Mouse (Mus musculus) embryonic fibroblast, embryonic 13.5 days (primary cell): ENCODE data around the gene Cacna1a. TPM values are rescaled to one million over a fixed set of nuclear protein-coding genes. Genes with fewer than 3 reads are reported as not detected.

Source experiments
- H3K27ac ChIP-seq: 2 replicates; pipeline ENCODE4 v1.5.1; 2012; ENCODE audit warnings: low read length, control low read depth, inconsistent platforms; ENCODE audit not compliant: insufficient read depth
- H3K4me1 ChIP-seq: 2 replicates; pipeline ENCODE4 v1.6.1; 2011; ENCODE audit warnings: low read length; ENCODE audit not compliant: control insufficient read depth, insufficient read depth
- H3K4me3 ChIP-seq: 2 replicates; pipeline ENCODE4 v1.5.1; 2011; ENCODE audit warnings: mild to moderate bottlenecking, control low read depth, low read length; ENCODE audit not compliant: insufficient read depth
- CTCF ChIP-seq: IDR thresholded peaks from 2 replicates; pipeline ENCODE4 v1.5.1; 2011; ENCODE audit warnings: mild to moderate bottlenecking, control low read depth, low read length, moderate library complexity, borderline replicate concordance; ENCODE audit not compliant: insufficient read depth
- POLR2A ChIP-seq: IDR thresholded peaks from 2 replicates; pipeline ENCODE4 v1.6.1; 2011; ENCODE audit warnings: low read depth, mild to moderate bottlenecking, control low read depth, low read length, moderate library complexity
- polyA plus RNA-seq: library from polyadenylated mRNA; stranded (reverse); fragments of >200 nt; gene quantifications from 2 replicates; pipeline ENCODE4 v1.2.4, GENCODE M21; 2011; ENCODE audit warnings: low read depth; ENCODE audit not compliant: missing spikeins, insufficient read length

Gene Cacna1a
- polyA plus RNA-seq, 1 experiment, result 7.2 TPM

GRCm38 (mm10) chr8:84629586-84629985 lies 241.3 kb downstream of the Cacna1a start:
- Histone ChIP-seq H3K4me1 (no peaks in the 10 kb centered on the region), H3K4me3 (no peak overlapping the region), H3K27ac (no peak overlapping the region)
- TF ChIP-seq POLR2A, result no peak
- TF ChIP-seq CTCF, result no peak

DNA sequence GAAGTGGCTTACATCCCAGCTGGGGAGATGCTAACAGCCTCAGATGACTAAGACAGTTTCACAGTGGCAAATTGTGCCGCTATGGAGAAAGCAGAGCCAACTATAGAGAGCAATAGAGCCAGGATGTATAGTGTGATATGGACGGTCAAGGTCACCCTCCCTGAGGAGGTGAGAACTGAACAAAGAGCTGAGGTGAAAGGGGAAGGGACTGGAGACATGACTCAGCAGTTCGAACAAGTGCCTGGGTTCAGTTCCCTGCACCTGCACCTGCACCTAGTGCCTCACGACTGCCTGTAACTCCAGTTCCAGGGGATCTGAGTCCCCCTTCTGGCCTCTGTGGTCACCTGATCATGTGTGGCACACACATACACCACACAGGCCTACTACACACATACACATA lies 241.9 kb downstream of the Cacna1a start:
- no peak overlapping the region for H3K27ac ChIP-seq
- H3K4me1 ChIP-seq, result peaks cover 5% of the 10 kb centered on the region; the same call in 1 of the 2 replicates
- H3K4me3 ChIP-seq, result no peak overlapping the region
- TF ChIP-seq CTCF (no peak), POLR2A (no peak)

- Histone ChIP-seq H3K4me3 (no peak overlapping the region), H3K4me1 (peaks cover 15% of the 10 kb centered on the region), H3K27ac (no peak overlapping the region)
- TF ChIP-seq POLR2A (no peak), CTCF (no peak)
Observed at GRCm38 (mm10) chr8:84631813-84632212, 243.6 kb downstream of the Cacna1a start.

- Histone ChIP-seq H3K4me3 (no peak overlapping the region), H3K4me1 (peaks cover 20% of the 10 kb centered on the region), H3K27ac (peak overlapping the region; percentile 3)
- TF ChIP-seq CTCF (no peak), POLR2A (no peak)
Observed at GRCm38 (mm10) chr8:84633841-84634584, 245.8 kb downstream of the Cacna1a start.

DNA sequence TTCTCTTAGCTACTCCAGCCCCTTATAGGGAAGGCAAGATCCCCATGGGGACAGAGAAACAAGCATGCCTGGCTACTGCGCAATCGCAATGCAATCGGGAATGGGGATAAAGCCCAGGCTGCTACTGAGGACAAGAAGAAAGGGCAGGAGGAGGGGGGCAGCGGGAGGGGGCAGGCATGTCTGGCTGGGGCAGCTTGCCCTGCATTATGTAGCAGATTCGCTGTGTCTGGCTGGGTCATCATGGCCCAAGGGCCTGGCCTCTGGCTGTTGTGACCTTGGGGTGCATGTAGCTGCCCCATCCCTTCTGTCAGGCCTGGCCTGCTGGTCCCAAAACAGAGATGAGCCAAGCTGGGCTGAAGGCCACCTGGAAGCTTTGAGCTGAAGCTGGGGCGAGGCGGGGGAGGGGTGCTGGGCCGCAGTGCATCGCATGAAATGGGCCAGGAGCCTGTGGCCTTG lies 246.6 kb downstream of the Cacna1a start:
- Histone ChIP-seq H3K4me1 (peaks cover 20% of the 10 kb centered on the region), H3K27ac (peak overlapping the region; percentile 63), H3K4me3 (no peak overlapping the region)
- TF ChIP-seq CTCF (no peak), POLR2A (no peak)

DNA sequence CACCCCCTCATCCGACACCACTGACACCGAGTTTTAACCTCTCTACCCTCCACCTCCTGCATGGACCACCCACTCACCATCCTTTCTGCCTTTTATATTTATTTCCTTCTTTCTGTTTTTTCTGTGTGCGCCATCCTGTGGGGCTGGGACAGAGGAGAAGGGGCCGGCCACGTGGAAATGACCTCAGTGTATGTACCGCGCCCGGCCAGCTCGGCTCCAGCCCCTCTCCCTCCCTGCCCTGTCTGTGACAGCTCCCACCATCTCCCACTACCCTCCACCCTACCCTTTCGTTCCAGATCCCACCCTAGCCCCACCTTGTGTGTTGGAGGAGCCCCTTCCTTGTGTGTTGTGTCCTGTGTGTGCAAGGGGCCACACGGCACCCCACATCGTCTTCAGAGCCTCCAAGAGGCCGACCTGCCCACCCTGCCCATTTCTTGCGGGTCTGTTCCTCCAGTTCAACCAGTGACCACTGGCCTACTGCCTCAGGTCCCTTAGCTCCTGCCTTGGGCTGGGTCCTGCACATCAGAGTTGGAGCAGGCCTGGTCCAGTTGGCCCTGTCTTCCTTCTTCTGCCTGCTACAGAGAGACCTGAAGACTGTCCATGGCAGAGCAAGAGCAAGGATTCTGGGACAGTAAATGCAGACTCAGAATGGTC lies 247.3 kb downstream of the Cacna1a start:
- no peak for TF ChIP-seq POLR2A
- TF ChIP-seq CTCF, result no peak
- no peak overlapping the region for H3K4me3 ChIP-seq
- peak overlapping the region; percentile 63 for H3K27ac ChIP-seq
- H3K4me1 ChIP-seq, result peaks cover 20% of the 10 kb centered on the region

GRCm38 (mm10) chr8:84636051-84636691 lies 247.9 kb downstream of the Cacna1a start:
- no peak for TF ChIP-seq CTCF
- TF ChIP-seq POLR2A, result peak; percentile 50
- Histone ChIP-seq H3K4me3 (no peak overlapping the region), H3K4me1 (peaks cover 20% of the 10 kb centered on the region), H3K27ac (peak overlapping the region; percentile 63)

- no peak for TF ChIP-seq CTCF
- no peak for TF ChIP-seq POLR2A
- H3K4me3 ChIP-seq, result peak overlapping the region; percentile 56
- no peak overlapping the region for H3K27ac ChIP-seq
- peaks cover 20% of the 10 kb centered on the region for H3K4me1 ChIP-seq
Observed at GRCm38 (mm10) chr8:84637946-84638554, 249.8 kb downstream of the Cacna1a start.

DNA sequence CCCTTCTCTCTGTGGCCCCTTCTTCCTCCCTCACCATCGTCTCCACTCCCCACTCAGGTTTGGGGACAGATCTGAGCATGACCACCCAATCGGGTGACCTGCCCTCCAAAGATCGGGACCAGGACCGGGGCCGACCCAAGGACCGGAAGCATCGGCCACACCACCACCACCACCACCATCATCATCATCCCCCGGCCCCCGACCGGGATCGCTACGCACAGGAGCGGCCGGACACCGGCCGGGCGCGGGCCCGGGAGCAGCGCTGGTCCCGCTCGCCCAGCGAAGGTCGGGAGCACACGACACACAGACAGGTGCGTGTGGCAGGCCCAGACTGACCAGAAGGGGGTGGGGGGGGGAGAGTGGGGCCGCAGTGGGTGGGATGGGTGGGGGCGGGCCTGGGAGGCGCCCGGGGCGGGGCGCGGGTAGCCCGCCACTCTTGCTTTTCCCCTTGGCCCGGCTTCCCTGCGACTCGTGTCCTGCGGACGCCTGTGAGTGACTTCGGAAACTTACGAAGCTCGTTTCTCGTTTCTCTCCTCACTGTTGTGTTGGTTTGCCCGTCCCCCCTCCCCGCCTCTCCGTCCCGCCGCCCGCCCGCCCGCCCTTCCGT lies 250.4 kb downstream of the Cacna1a start:
- TF ChIP-seq POLR2A (peak; percentile 43; the same call in 1 of the 2 replicates), CTCF (no peak)
- Histone ChIP-seq H3K27ac (no peak overlapping the region), H3K4me1 (peaks cover 20% of the 10 kb centered on the region), H3K4me3 (peak overlapping the region; percentile 56)
